Mouse (Mus musculus) midbrain, embryonic 14.5 days (tissue): ENCODE data around the gene Rflnb. TPM values are rescaled to one million over a fixed set of nuclear protein-coding genes. Genes with fewer than 3 reads are reported as not detected.

ENCODE experiments used
- ATAC-seq: fragments of 200-750 bp; cut with Nextera tagmentation; 2 replicates; pipeline ENCODE4 v1.8.0; 2017; ENCODE audit warnings: moderate number of reproducible peaks, moderate library complexity; ENCODE audit not compliant: low FRiP score, low TSS enrichment
- DNase-seq: peaks from one replicate; pipeline ENCODE4 v3.0.0-alpha.2; 2015
- H3K27ac ChIP-seq: fragments of 300-500 bp; sonication (generic); replicated peaks from 2 replicates; pipeline ENCODE4 v1.5.1; 2014; ENCODE audit warnings: mild to moderate bottlenecking, low read depth, low read length, moderate library complexity
- H3K27me3 ChIP-seq: fragments of 300-500 bp; sonication (generic); 2 replicates; pipeline ENCODE4 v1.6.1; 2014; ENCODE audit warnings: low read length, control low read depth, mixed read lengths; ENCODE audit not compliant: control insufficient read depth, insufficient read depth
- H3K36me3 ChIP-seq: fragments of 300-500 bp; sonication (generic); 2 replicates; pipeline ENCODE4 v1.6.1; 2014; ENCODE audit warnings: low read length, control low read depth; ENCODE audit not compliant: control insufficient read depth, insufficient read depth
- H3K4me1 ChIP-seq: fragments of 300-500 bp; sonication (generic); 2 replicates; pipeline ENCODE4 v1.6.1; 2014; ENCODE audit warnings: mild to moderate bottlenecking, antibody characterized with exemption, low read length, control low read depth; ENCODE audit not compliant: control insufficient read depth, insufficient read depth
- H3K4me2 ChIP-seq: fragments of 300-500 bp; sonication (generic); 2 replicates; pipeline ENCODE4 v1.6.1; 2014; ENCODE audit warnings: mild to moderate bottlenecking, low read length, moderate library complexity
- H3K4me3 ChIP-seq: fragments of 300-500 bp; sonication (generic); replicated peaks from 2 replicates; pipeline ENCODE4 v1.5.1; 2014; ENCODE audit warnings: low read depth, low read length
- H3K9ac ChIP-seq: fragments of 300-500 bp; sonication (generic); replicated peaks from 2 replicates; pipeline ENCODE4 v1.6.1; 2014; ENCODE audit warnings: mild to moderate bottlenecking, low read length, moderate library complexity
- H3K9me3 ChIP-seq: fragments of 300-500 bp; sonication (generic); 2 replicates; pipeline ENCODE4 v1.6.1; 2016; ENCODE audit warnings: low read length, control low read depth, mixed read lengths; ENCODE audit not compliant: control insufficient read depth
- WGBS: fragments of 180-500 bp; shearing (Covaris S2); extraction: QIAGEN DNeasy Blood & Tissue Kit; methylation state at CpG from one replicate; pipeline ENCODE4 v1.1.7; 2014; 5-methylcytosine and 5-hydroxymethylcytosine counted together
- polyA plus RNA-seq: library from polyadenylated mRNA; unstranded; fragments of >200 nt; fragmentation: Nextera tagmentation; extraction: Ambion mirVana; gene quantifications from 2 replicates; pipeline ENCODE4 v1.2.1, GENCODE M21; 2014

Gene Rflnb
- polyA plus RNA-seq: 6.3 and 7.7 TPM in 2 replicates

DNA sequence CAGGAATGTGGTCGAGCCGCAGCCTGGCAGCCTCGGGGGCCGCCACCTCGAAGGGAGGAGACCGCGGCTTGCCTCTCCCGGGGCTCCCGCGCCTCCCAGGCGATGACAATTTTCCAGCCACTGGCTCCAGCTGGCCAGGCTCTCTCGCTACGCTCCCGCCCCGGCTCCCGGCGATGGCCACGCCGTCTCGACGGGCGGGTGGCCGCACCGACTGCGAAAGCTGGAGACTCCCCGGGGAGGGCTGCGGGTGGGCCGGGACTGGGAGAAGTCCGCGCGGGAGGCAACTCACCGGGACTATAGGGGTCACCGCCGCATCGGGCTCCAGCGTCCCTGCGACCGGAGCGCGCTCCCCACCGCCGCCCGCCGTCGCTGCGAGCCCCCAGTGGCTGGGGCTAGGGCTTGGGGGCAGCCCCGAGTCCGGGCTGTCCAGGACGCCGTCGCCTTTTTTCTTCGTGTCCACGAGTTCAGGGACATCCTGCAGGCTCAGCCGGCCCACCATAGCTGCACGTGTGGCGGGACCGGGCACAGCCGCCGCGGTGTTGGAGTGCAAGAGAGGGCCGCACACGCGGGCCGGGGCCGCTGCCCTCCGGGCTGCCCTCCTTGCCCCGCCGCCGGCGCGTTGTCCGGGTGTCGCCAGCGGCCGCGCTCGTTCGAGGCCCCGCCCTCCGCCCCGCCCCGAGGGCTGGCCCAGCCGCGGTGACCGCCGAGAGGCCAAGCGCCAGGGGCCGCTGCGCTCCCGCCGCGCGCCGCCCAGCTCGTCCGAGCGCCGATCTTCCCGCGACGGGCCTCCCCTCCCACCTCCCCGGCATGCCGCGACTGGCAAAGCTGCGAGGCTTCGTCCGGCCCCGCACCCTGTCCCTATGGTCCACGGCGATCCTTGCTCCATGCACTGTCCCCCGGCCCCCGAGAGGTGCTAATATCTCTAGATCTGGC lies at the start of gene Rflnb:
Gene Rflnb (minus strand): TSS at position 644 of the 933 bp plus-strand sequence.
- H3K4me3 ChIP-seq: peak within 1 kb of the TSS; percentile 57
- peak; percentile 86 for DNase-seq
- under 1% methylated on average over 98 of the region's 112 CpGs for WGBS
- peaks cover 11% of the 10 kb centered on the region for H3K4me1 ChIP-seq
- no peaks in the 10 kb centered on the region for H3K36me3 ChIP-seq
- H3K9me3 ChIP-seq: no peaks in the 10 kb centered on the region
- peak within 1 kb of the TSS; percentile 92 for H3K4me2 ChIP-seq
- ATAC-seq: peak; percentile 77
- H3K9ac ChIP-seq: peak within 1 kb of the TSS; percentile 60
- H3K27ac ChIP-seq: no peak within 1 kb of the TSS
- H3K27me3 ChIP-seq: no peaks in the 10 kb centered on the region; the same call in none of the 2 replicates

DNA sequence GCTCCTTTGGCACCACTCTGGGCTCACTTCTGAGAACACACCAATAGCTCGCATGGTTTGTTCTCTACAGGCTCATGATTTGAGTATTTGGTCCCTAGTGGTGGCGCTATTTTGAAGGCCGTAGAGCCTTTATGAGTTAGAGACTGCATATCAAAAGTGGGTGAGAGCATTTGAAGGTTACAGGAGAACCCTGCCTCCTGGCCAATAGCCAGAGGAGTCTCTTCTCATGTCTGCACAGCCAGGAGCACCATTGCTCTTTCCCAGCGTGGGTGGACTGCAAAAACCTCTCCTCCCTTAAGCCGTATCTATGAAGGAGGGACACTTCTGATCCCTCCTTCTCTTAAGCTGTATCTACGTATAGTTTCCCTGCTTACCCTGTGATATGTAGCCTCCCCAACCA lies 49.8 kb upstream of the Rflnb start:
- WGBS: 91% methylated on average over 6 of the region's 6 CpGs
- H3K27ac ChIP-seq: no peak overlapping the region
- H3K36me3 ChIP-seq: peaks cover 88% of the 10 kb centered on the region
- H3K4me1 ChIP-seq: no peaks in the 10 kb centered on the region
- ATAC-seq (no peak), DNase-seq (no peak)
- H3K9ac ChIP-seq: no peak overlapping the region
- no peak overlapping the region for H3K4me2 ChIP-seq
- no peaks in the 10 kb centered on the region for H3K27me3 ChIP-seq
- no peak overlapping the region for H3K4me3 ChIP-seq
- H3K9me3 ChIP-seq: no peaks in the 10 kb centered on the region

DNA sequence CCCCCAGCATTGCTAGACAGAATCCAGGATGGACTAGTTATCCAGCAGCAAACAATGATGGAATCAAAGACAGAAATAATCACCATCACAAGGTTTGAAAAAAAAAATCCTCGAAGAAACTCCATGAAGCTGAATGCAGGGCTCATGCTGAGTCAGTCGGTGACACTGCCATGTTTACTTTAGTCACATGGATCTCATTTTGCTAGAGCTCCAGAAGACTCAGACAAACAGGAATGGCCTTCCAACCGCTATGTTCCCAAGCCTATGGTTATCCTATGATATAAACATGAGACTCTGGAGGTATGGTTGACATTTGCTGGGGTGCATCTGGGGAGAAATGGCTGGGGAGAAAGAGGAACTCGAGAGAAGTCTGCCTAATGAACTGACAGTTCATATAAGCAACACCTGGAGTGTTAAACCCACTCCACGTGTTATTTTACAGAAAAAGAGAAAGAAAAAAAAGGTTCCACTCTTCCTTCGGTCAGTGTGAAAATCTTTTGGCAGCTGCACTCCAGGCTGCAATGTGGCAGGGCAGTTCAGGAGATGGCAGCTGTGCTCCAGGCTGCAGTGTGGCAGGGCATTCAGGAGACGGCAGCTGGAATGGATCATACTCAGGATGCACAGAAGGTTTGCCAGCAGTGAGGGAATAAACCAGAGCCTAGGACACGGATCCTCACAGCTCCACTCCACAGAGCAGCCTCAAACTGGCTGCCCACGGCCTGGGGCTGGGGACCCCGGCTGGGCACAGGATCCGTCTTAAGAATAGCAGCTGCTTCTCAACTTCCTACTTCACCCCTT lies 46.9 kb upstream of the Rflnb start:
- ATAC-seq (no peak), DNase-seq (no peak)
- Histone ChIP-seq H3K4me1 (no peaks in the 10 kb centered on the region), H3K9me3 (no peaks in the 10 kb centered on the region), H3K27me3 (no peaks in the 10 kb centered on the region), H3K27ac (no peak overlapping the region), H3K36me3 (peaks cover 71% of the 10 kb centered on the region), H3K4me3 (no peak overlapping the region), H3K4me2 (no peak overlapping the region), H3K9ac (no peak overlapping the region)
- WGBS: 74% methylated on average over 11 of the region's 11 CpGs

DNA sequence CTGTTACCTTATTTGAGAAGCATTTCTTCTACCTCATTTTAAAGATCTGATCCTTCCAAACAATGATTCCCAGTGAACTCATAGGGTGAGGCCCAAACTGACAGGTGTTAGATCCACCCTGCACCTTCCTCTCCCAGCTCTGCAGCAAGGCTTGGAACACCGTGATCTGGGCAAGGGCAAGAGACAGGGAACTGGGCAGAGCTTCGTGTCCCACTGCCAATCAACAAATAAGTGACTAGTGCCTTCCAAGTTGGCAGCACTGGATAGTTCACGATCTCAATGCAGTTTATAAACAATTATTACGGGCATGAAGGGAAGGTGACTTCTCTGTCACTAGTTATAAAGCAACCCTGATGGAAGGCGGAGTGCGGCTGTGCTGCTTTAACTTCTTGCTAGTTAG lies 42.2 kb upstream of the Rflnb start:
- ATAC-seq: no peak
- H3K4me2 ChIP-seq: no peak overlapping the region
- no peaks in the 10 kb centered on the region for H3K4me1 ChIP-seq
- H3K4me3 ChIP-seq: no peak overlapping the region
- no peak overlapping the region for H3K27ac ChIP-seq
- H3K9me3 ChIP-seq: no peaks in the 10 kb centered on the region
- 92% methylated on average over 6 of the region's 6 CpGs for WGBS
- no peaks in the 10 kb centered on the region for H3K27me3 ChIP-seq
- DNase-seq: no peak
- H3K36me3 ChIP-seq: peaks cover 46% of the 10 kb centered on the region
- H3K9ac ChIP-seq: no peak overlapping the region

DNA sequence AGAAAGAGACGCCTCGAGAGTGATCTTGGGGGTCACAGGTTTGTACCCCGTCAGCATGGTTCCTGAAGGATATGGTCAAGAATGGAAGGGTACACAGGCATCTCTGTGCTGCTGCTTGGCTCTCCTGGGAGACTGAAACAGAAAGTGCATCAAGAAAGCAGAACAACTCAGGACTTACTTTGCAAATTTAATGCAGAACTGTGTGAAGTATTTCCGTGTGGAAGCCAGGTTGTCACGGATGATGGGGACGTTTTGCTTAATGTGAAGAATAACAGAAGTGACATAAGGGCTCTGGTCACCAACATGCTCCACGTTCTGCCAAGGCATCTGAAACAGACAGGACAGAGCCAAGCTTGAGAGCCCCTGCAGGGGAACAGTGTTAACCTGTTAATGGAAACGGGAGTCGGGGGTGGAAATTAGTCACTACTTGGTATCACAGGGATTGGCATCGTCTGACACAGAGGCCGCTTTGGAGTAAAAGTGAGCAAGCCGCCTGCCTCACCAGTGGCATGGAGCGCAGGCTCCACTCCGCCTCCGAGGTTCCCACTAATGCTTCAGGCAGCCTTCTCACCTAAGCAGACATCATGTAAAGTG lies 39.1 kb upstream of the Rflnb start:
- no peak for ATAC-seq
- no peak overlapping the region for H3K27ac ChIP-seq
- 91% methylated on average over 15 of the region's 15 CpGs for WGBS
- no peaks in the 10 kb centered on the region for H3K4me1 ChIP-seq
- H3K27me3 ChIP-seq: no peaks in the 10 kb centered on the region
- no peak overlapping the region for H3K4me3 ChIP-seq
- H3K36me3 ChIP-seq: peaks cover 45% of the 10 kb centered on the region
- no peaks in the 10 kb centered on the region for H3K9me3 ChIP-seq
- DNase-seq: no peak
- no peak overlapping the region for H3K4me2 ChIP-seq
- no peak overlapping the region for H3K9ac ChIP-seq

GRCm38 (mm10) chr11:76065521-76066095 lies 38.0 kb upstream of the Rflnb start:
- Histone ChIP-seq H3K27me3 (no peaks in the 10 kb centered on the region), H3K36me3 (peaks cover 49% of the 10 kb centered on the region), H3K27ac (no peak overlapping the region), H3K4me3 (no peak overlapping the region), H3K4me2 (no peak overlapping the region), H3K9ac (no peak overlapping the region), H3K4me1 (no peaks in the 10 kb centered on the region), H3K9me3 (no peaks in the 10 kb centered on the region)
- DNase-seq: no peak
- ATAC-seq: no peak
- 84% methylated on average over 9 of the region's 9 CpGs for WGBS

GRCm38 (mm10) chr11:76064411-76064810 lies 36.8 kb upstream of the Rflnb start:
- Histone ChIP-seq H3K4me2 (no peak overlapping the region), H3K27me3 (no peaks in the 10 kb centered on the region), H3K4me3 (no peak overlapping the region), H3K9me3 (no peaks in the 10 kb centered on the region), H3K27ac (no peak overlapping the region), H3K36me3 (peaks cover 51% of the 10 kb centered on the region), H3K9ac (no peak overlapping the region), H3K4me1 (no peaks in the 10 kb centered on the region)
- ATAC-seq: no peak
- 91% methylated on average over 7 of the region's 7 CpGs for WGBS
- no peak for DNase-seq

DNA sequence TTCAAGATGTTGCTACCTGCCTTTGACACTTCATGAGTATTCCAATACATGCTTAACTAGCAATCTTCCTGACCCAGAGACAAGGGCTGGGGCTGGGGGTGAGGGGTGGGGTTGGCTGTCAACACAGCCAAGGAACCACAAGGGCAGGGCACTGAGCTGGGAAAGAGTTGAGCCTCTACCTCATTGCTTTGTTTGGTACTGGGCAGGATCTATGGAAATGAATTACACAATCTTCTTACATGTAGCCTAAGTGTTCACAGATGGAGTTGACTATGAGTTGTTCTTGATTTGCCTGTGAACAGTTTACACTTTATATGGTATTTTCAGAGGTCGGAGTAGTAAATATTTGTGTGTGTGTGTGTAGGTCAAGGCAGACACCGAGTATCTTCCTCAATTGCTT lies 33.3 kb upstream of the Rflnb start:
- DNase-seq: no peak
- no peak overlapping the region for H3K4me3 ChIP-seq
- H3K9me3 ChIP-seq: no peaks in the 10 kb centered on the region
- H3K27me3 ChIP-seq: no peaks in the 10 kb centered on the region
- no peak overlapping the region for H3K9ac ChIP-seq
- WGBS: 94% methylated on average over 2 of the region's 2 CpGs
- peaks cover 41% of the 10 kb centered on the region for H3K36me3 ChIP-seq
- ATAC-seq: no peak
- no peak overlapping the region for H3K4me2 ChIP-seq
- H3K27ac ChIP-seq: no peak overlapping the region
- no peaks in the 10 kb centered on the region for H3K4me1 ChIP-seq
